Mouse (Mus musculus): Measurements from ENCODE around the gene Cilp. TPM values are rescaled to one million over a fixed set of nuclear protein-coding genes. Genes with fewer than 3 reads are reported as not detected.

Gene Cilp
- polyA plus RNA-seq, 1 experiment from 2014 or later, result 0.08 TPM

- Histone ChIP-seq H3K4me3 (ENCODE audit: low read depth, low read length) (no peak overlapping the region), H3K4me1 (ENCODE audit: insufficient read depth) (0 out of 2 replicates have a peak, but pooled peaks cover under 1% of the 10 kb centered on the region), H3K9ac (replicated peaks) (no peak overlapping the region), H3K4me2 (ENCODE audit: low read depth, low read length) (no peak overlapping the region), H3K27ac (ENCODE audit: low read depth) (no peak overlapping the region), H3K27me3 (ENCODE audit: insufficient read depth, low read length) (no peaks in the 10 kb centered on the region), H3K36me3 (replicated peaks; ENCODE audit: insufficient read depth, low read length) (peaks cover 47% of the 10 kb centered on the region), H3K9me3 (ENCODE audit: low read length) (no peaks in the 10 kb centered on the region)
- 78% methylated on average over 1 of the region's 1 CpGs for WGBS (ENCODE audit: insufficient replicate concordance)
- TF ChIP-seq EP300 (IDR thresholded peaks at IDR 0.05; ENCODE audit: low read depth), result no peak
- TF ChIP-seq CTCF (IDR thresholded peaks at IDR 0.05; ENCODE audit: low read depth), result no peak
- no peak for ATAC-seq
- DNase-seq, result no peak
These were observed 48.9 kb downstream of the Cilp start for GRCm38 (mm10) chr9:65313846-65314245.

DNA sequence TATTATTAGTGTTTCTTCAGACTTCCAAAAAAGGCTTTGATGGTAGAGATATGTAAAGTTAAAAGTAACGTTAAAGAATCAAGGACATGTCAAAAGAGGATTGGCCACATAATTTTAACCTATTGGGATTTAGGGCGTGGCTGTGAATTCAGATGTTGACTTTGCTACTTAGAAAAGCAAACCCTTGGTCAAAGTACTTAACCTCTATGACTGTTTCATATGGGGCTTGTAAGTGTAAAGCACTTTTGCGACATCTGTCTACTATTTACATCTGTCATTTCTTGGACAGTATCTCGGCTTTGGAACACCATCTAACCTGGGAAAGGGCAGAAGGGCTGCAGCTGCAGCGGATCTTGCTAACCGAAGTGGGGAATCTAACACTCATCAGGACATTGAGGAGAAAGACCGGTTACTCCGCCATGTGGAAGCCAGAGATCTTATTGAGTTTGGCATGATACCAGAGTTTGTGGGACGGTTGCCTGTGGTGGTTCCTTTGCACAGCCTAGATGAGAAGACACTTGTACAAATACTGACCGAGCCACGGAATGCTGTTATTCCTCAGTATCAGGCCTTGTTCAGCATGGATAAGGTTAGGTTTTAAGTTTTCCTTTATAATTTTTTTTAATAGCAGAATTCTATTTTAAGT lies 57.4 kb downstream of the Cilp start:
- peak; percentile 71 for ATAC-seq
- Histone ChIP-seq H3K9me3 (ENCODE audit: low read length) (no peaks in the 10 kb centered on the region), H3K4me3 (ENCODE audit: low read depth, low read length) (no peak overlapping the region), H3K36me3 (replicated peaks; ENCODE audit: insufficient read depth, low read length) (peaks cover 68% of the 10 kb centered on the region), H3K4me2 (ENCODE audit: low read depth, low read length) (no peak overlapping the region), H3K4me1 (ENCODE audit: insufficient read depth) (no peaks in the 10 kb centered on the region), H3K9ac (replicated peaks) (no peak overlapping the region), H3K27me3 (ENCODE audit: insufficient read depth, low read length) (no peaks in the 10 kb centered on the region), H3K27ac (ENCODE audit: low read depth) (peak overlapping the region; percentile 44; the same call in 1 of the 2 replicates)
- no peak for TF ChIP-seq CTCF (IDR thresholded peaks at IDR 0.05; ENCODE audit: low read depth)
- TF ChIP-seq EP300 (IDR thresholded peaks at IDR 0.05; ENCODE audit: low read depth), result no peak; the same call in 1 of the 2 replicates
- no peak for DNase-seq
- 76% methylated on average over 11 of the region's 11 CpGs for WGBS (ENCODE audit: insufficient replicate concordance)

DNA sequence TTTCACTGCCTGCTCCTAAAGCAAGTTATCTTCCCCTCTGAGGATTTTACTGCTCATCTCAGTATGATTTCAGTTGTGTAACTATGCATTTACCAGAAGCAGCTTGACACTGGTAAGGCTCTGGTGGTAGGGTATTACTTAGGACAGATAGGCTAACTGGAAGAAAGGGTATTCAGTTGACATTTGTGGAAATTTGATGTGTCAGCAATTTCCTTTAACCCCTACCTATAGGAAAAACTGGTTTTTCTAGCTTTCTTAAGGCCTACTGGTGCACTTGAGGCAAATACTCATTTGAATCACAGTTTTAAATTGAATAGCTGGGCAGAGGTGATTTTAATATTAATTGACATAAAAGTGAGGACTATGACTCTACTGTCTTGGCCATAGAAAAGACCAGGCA lies 61.0 kb downstream of the Cilp start:
- no peak overlapping the region for H3K27ac ChIP-seq (ENCODE audit: low read depth)
- H3K36me3 ChIP-seq (replicated peaks; ENCODE audit: insufficient read depth, low read length), result peaks cover 79% of the 10 kb centered on the region
- no peak for ATAC-seq
- no peaks in the 10 kb centered on the region for H3K9me3 ChIP-seq (ENCODE audit: low read length)
- H3K4me2 ChIP-seq (ENCODE audit: low read depth, low read length), result no peak overlapping the region
- TF ChIP-seq CTCF (IDR thresholded peaks at IDR 0.05; ENCODE audit: low read depth) (no peak), EP300 (IDR thresholded peaks at IDR 0.05; ENCODE audit: low read depth) (no peak)
- H3K4me3 ChIP-seq (ENCODE audit: low read depth, low read length), result no peak overlapping the region
- DNase-seq, result no peak
- H3K4me1 ChIP-seq (ENCODE audit: insufficient read depth), result no peaks in the 10 kb centered on the region
- no peak overlapping the region for H3K9ac ChIP-seq (replicated peaks)
- H3K27me3 ChIP-seq (ENCODE audit: insufficient read depth, low read length), result no peaks in the 10 kb centered on the region

- Histone ChIP-seq H3K27me3 (ENCODE audit: insufficient read depth, low read length) (no peaks in the 10 kb centered on the region), H3K27ac (ENCODE audit: low read depth) (no peak overlapping the region), H3K4me2 (ENCODE audit: low read depth, low read length) (no peak overlapping the region), H3K4me3 (ENCODE audit: low read depth, low read length) (no peak overlapping the region), H3K9me3 (ENCODE audit: low read length) (no peaks in the 10 kb centered on the region), H3K4me1 (ENCODE audit: insufficient read depth) (no peaks in the 10 kb centered on the region), H3K9ac (replicated peaks) (no peak overlapping the region), H3K36me3 (replicated peaks; ENCODE audit: insufficient read depth, low read length) (peaks cover 77% of the 10 kb centered on the region)
- no peak for DNase-seq
- TF ChIP-seq CTCF (IDR thresholded peaks at IDR 0.05; ENCODE audit: low read depth), result no peak
- no peak for TF ChIP-seq EP300 (IDR thresholded peaks at IDR 0.05; ENCODE audit: low read depth)
- WGBS (ENCODE audit: insufficient replicate concordance), result 93% methylated on average over 2 of the region's 2 CpGs
- ATAC-seq, result no peak
These were observed 62.4 kb downstream of the Cilp start for GRCm38 (mm10) chr9:65327371-65327770.

Other genes starting within 250 kb of the Cilp start
- 98.6 and 108 TPM in 2 replicates for gene Hacd3, start 243.5 kb upstream of the Cilp start, polyA plus RNA-seq (2015; fragmentation: Nextera tagmentation; extraction: Ambion mirVana)
- gene Dpp8, start 232.8 kb upstream of the Cilp start, polyA plus RNA-seq (2015; fragmentation: Nextera tagmentation; extraction: Ambion mirVana), result 9.2 and 10.6 TPM in 2 replicates
- gene Igdcc4, start 163.7 kb upstream of the Cilp start, polyA plus RNA-seq (2015; fragmentation: Nextera tagmentation; extraction: Ambion mirVana), result 5.8 and 6.0 TPM in 2 replicates
- not detected in 2 replicates for gene Igdcc3, start 124.0 kb upstream of the Cilp start, polyA plus RNA-seq (2015; fragmentation: Nextera tagmentation; extraction: Ambion mirVana)
- gene Parp16, start 69.8 kb upstream of the Cilp start, polyA plus RNA-seq (2015; fragmentation: Nextera tagmentation; extraction: Ambion mirVana), result 11.7 and 12.0 TPM in 2 replicates
- gene Clpx, start 29.1 kb downstream of the Cilp start, polyA plus RNA-seq (2015; fragmentation: Nextera tagmentation; extraction: Ambion mirVana), result 109 and 119 TPM in 2 replicates
- gene Pdcd7, start 80.9 kb downstream of the Cilp start, polyA plus RNA-seq (2015; fragmentation: Nextera tagmentation; extraction: Ambion mirVana), result 4.0 and 4.4 TPM in 2 replicates
- gene Ubap1l, start 95.9 kb downstream of the Cilp start, polyA plus RNA-seq (2015; fragmentation: Nextera tagmentation; extraction: Ambion mirVana), result not detected in 2 replicates
- gene Kbtbd13, start 126.5 kb downstream of the Cilp start, polyA plus RNA-seq (2015; fragmentation: Nextera tagmentation; extraction: Ambion mirVana), result 0.09 and 0.11 TPM in 2 replicates
- 0.08 and 0.17 TPM in 2 replicates for gene Rasl12, start 133.3 kb downstream of the Cilp start, polyA plus RNA-seq (2015; fragmentation: Nextera tagmentation; extraction: Ambion mirVana)
- 15.1 and 17.0 TPM in 2 replicates for gene Slc51b, start 157.8 kb downstream of the Cilp start, polyA plus RNA-seq (2015; fragmentation: Nextera tagmentation; extraction: Ambion mirVana)
- 7.2 and 7.3 TPM in 2 replicates for gene Mtfmt, start 170.6 kb downstream of the Cilp start, polyA plus RNA-seq (2015; fragmentation: Nextera tagmentation; extraction: Ambion mirVana)
- 34.4 and 37.0 TPM in 2 replicates for gene Spg21, start 195.8 kb downstream of the Cilp start, polyA plus RNA-seq (2015; fragmentation: Nextera tagmentation; extraction: Ambion mirVana)

Data from liver, postnatal 0 days (tissue).